Mouse (Mus musculus) heart, embryonic 14.5 days (tissue): ENCODE results near the gene Shh. TPM values are rescaled to one million over a fixed set of nuclear protein-coding genes. Genes with fewer than 3 reads are reported as not detected.

Experiments
- ATAC-seq: fragments of 200-750 bp; cut with Nextera tagmentation; 2 replicates; pipeline ENCODE4 v1.8.0; 2017; ENCODE audit warnings: low read depth, moderate TSS enrichment; ENCODE audit not compliant: insufficient number of reproducible peaks, insufficient read depth, low FRiP score
- H3K27ac ChIP-seq, 2 experiments: fragments of 200-500 bp in 1 of 2; fragments of 300-500 bp in 1 of 2; sonication (generic) in 1 of 2; replicated peaks in 1 of 2; 2 replicates each; pipeline ENCODE4 v1.5.1; 2012 to 2014; ENCODE audit warnings: low read depth in 2 of 2, low read length in 2 of 2, control low read depth in 1 of 2, mild to moderate bottlenecking in 1 of 2, mixed read lengths in 1 of 2; ENCODE audit not compliant: control insufficient read depth in 1 of 2, insufficient read depth in 1 of 2
- H3K27me3 ChIP-seq: fragments of 300-500 bp; sonication (generic); 2 replicates; pipeline ENCODE4 v1.6.1; 2014; ENCODE audit warnings: mild to moderate bottlenecking, low read length, control low read depth; ENCODE audit not compliant: control insufficient read depth, insufficient read depth
- H3K36me3 ChIP-seq: fragments of 300-500 bp; sonication (generic); 2 replicates; pipeline ENCODE4 v1.6.1; 2014; ENCODE audit warnings: mild to moderate bottlenecking, control low read depth, low read length, mixed read lengths; ENCODE audit not compliant: control insufficient read depth, insufficient read depth
- H3K4me1 ChIP-seq, 2 experiments: fragments of 200-500 bp in 1 of 2; fragments of 300-500 bp in 1 of 2; sonication (generic) in 1 of 2; 2 replicates each; pipeline ENCODE4 v1.6.1; 2012 to 2014; ENCODE audit warnings: low read length in 2 of 2, control low read depth in 1 of 2, mixed read lengths in 1 of 2; ENCODE audit not compliant: control insufficient read depth in 2 of 2, insufficient read depth in 2 of 2
- H3K4me2 ChIP-seq: fragments of 300-500 bp; sonication (generic); 2 replicates; pipeline ENCODE4 v1.6.1; 2014; ENCODE audit warnings: mild to moderate bottlenecking, low read length
- H3K4me3 ChIP-seq, 2 experiments: fragments of 200-500 bp in 1 of 2; fragments of 300-500 bp in 1 of 2; sonication (generic) in 1 of 2; 2 replicates each; pipeline ENCODE4 v1.5.1; 2012 to 2014; ENCODE audit warnings: low read length in 2 of 2, mild to moderate bottlenecking in 2 of 2, control low read depth in 1 of 2, low read depth in 1 of 2, moderate library complexity in 1 of 2; ENCODE audit not compliant: control insufficient read depth in 1 of 2, insufficient read depth in 1 of 2
- H3K9ac ChIP-seq: fragments of 300-500 bp; sonication (generic); 2 replicates; pipeline ENCODE4 v1.6.1; 2014; ENCODE audit warnings: mild to moderate bottlenecking, low read length
- H3K9me3 ChIP-seq: fragments of 300-500 bp; sonication (generic); 2 replicates; pipeline ENCODE4 v1.6.1; 2016; ENCODE audit warnings: low read length, control low read depth; ENCODE audit not compliant: control insufficient read depth
- WGBS: fragments of 180-500 bp; shearing (Covaris S2); extraction: QIAGEN DNeasy Blood & Tissue Kit; methylation state at CpG from one replicate; pipeline ENCODE4 v1.1.7; 2014; 5-methylcytosine and 5-hydroxymethylcytosine counted together
- polyA plus RNA-seq: library from polyadenylated mRNA; unstranded; fragments of >200 nt; fragmentation: Nextera tagmentation; extraction: Ambion mirVana; gene quantifications from 2 replicates; pipeline ENCODE4 v1.2.1, GENCODE M21; 2014

The Shh gene
- polyA plus RNA-seq, 1 experiment from 2014 or later, result not detected

DNA sequence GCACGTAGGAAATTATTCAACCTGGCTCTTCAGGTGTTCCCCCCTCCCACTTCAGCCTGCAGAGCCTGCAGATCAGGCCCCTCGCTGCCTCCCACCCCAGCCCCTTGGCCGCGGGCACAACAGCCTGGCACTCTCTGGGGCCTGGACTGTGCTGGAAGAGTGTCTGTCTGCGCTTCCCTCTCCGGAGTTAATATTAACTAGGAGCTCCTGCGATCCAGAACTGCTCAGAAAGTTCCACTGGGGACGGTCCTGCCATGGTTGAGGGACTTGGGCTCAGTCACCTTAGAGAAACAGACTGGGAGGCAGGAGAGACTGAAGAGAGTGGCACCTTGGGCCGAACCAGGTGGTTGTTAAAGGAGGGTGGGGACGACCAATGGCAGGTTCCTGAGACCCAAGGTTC is 3.4 kb downstream of the Shh start:
- H3K27ac ChIP-seq, result no peak overlapping the region
- H3K27me3 ChIP-seq, result peaks cover 100% of the 10 kb centered on the region
- H3K9me3 ChIP-seq, result no peaks in the 10 kb centered on the region
- H3K4me3 ChIP-seq, result no peak overlapping the region
- 6% methylated on average over 10 of the region's 10 CpGs for WGBS
- ATAC-seq, result no peak
- no peak overlapping the region for H3K9ac ChIP-seq
- H3K4me1 ChIP-seq, result peaks cover 2 to 29% of the 10 kb centered on the region in 2 experiments; a peak in 3 of 4 replicates
- H3K4me2 ChIP-seq, result no peak overlapping the region
- no peaks in the 10 kb centered on the region for H3K36me3 ChIP-seq

- Histone ChIP-seq H3K4me3 (no peak overlapping the region), H3K4me2 (peak overlapping the region; percentile 16; the same call in 1 of the 2 replicates)
These were observed 4.1 kb downstream of the Shh start for GRCm38 (mm10) chr5:28462741-28463590.

DNA sequence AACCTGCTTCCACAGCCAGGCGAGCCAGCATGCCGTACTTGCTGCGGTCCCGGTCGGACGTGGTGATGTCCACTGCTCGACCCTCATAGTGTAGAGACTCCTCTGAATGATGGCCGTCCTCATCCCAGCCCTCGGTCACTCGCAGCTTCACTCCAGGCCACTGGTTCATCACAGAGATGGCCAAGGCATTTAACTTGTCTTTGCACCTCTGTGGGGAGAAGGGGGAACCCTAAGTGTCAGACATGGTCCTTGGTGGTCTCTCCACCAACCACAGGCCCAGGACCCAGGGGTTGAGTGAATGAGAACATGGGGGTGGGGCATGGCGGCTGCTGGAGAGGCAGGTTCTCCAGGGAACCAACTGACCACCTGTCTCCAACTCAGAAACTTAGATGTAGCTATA is 5.7 kb downstream of the Shh start:
- no peak overlapping the region for H3K4me2 ChIP-seq
- peaks cover 99% of the 10 kb centered on the region for H3K27me3 ChIP-seq
- ATAC-seq, result no peak
- no peak overlapping the region for H3K9ac ChIP-seq
- no peaks in the 10 kb centered on the region for H3K36me3 ChIP-seq
- H3K4me3 ChIP-seq, result no peak overlapping the region
- no peak overlapping the region for H3K27ac ChIP-seq
- no peaks in the 10 kb centered on the region for H3K9me3 ChIP-seq
- WGBS, result 17% methylated on average over 11 of the region's 11 CpGs
- H3K4me1 ChIP-seq, result peaks cover 8 to 39% of the 10 kb centered on the region in 2 experiments; a peak in 3 of 4 replicates

More at GRCm38 (mm10) chr5:28462741-28463590, 4.1 kb downstream of the Shh start:
- Histone ChIP-seq H3K36me3 (no peaks in the 10 kb centered on the region), H3K27me3 (peaks cover 100% of the 10 kb centered on the region), H3K9me3 (no peaks in the 10 kb centered on the region), H3K4me1 (peaks cover 6 to 35% of the 10 kb centered on the region in 2 experiments; a peak in 3 of 4 replicates), H3K9ac (no peak overlapping the region), H3K27ac (no peak overlapping the region)
- no peak for ATAC-seq
- 3% methylated on average over 33 of the region's 33 CpGs for WGBS

DNA sequence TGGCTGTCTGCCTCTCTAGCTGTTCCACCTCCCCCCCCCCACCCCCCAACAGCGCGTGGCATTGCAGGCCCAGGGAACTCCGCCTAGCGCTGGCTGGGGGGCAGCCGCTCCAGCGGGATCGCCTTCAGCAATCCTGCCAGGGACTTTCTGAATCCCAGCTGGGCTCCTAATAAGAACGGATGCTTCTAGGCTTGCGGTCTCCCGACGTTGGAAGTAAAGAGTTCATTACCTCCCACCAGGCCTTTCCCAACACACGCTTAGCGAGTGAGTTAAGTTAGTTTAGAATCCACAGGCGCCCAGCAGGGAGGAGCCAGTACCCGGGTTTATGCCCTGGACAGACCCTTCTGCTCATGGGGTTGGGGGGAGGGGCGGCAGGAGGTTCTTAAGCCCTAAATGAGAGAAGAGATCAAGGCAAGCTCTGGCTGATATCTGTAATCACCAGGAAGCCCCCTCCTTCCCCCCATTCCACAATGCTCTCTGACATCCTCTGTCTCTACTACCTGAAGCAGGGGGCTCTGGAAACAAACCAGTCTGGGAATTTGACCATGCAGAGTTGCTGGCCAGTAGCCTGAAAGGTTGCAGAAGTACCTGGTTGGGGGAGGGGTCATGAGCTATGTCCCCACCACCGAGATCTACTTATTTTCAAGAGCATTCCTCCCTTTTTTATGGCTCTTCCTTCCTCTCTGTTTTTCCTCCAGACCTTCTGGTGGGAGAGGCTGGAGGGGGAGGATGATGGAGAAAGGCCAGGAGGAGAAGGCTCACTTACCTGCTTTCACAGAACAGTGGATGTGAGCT is 6.3 kb downstream of the Shh start:
- H3K36me3 ChIP-seq, result no peaks in the 10 kb centered on the region
- H3K4me2 ChIP-seq, result no peak overlapping the region
- peaks cover 99% of the 10 kb centered on the region for H3K27me3 ChIP-seq
- H3K9ac ChIP-seq, result no peak overlapping the region
- peaks cover 8 to 39% of the 10 kb centered on the region in 2 experiments; a peak in 3 of 4 replicates for H3K4me1 ChIP-seq
- no peaks in the 10 kb centered on the region for H3K9me3 ChIP-seq
- no peak overlapping the region for H3K4me3 ChIP-seq
- ATAC-seq, result no peak
- no peak overlapping the region for H3K27ac ChIP-seq
- WGBS, result 2% methylated on average over 17 of the region's 17 CpGs

DNA sequence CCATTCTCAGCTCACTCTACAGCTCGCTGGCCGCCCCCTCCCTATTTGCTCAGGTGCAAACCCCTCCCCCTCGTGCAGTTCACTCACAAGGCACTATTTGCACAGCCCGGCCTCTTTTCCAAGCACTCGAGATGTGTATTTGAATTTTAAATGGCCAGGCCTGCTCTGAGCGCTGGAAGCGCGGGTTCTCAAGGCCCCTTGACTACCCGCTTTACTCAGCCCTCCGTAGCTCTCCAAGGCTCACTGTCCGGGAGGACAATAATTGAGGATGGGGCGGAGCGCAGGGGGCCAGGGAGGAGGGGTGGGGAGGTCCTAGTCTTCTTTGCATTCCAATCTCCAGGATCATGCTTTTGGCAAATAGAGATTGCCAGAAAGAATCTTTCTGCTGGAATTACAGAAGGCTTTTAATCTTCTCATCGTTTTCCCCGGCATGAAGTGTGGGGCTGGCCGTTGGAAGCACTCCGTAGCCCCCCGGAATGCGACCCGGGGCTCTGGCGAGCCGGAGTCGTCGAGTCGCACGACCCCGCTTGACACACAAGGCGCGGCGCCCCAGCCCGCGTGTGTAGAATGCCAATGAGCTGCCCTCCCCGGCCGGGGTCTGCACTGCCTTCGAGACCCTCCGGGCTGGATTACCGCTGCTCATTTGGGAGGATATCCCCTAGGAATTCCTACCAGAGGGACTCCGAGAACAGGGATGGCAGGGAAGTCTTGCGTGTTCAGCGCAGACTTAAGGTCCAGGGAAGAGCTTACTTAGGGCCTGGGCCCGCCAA is 7.4 kb downstream of the Shh start:
- Histone ChIP-seq H3K4me2 (no peak overlapping the region), H3K27me3 (peaks cover 95% of the 10 kb centered on the region), H3K4me3 (0 out of 4 replicates have a peak overlapping the region, but pooled peaks of 1 of the 2 experiments have one; percentile 38), H3K36me3 (no peaks in the 10 kb centered on the region), H3K9me3 (no peaks in the 10 kb centered on the region), H3K9ac (no peak overlapping the region), H3K27ac (no peak overlapping the region), H3K4me1 (peaks cover 6 to 31% of the 10 kb centered on the region in 2 experiments; a peak in 3 of 4 replicates)
- ATAC-seq, result no peak
- WGBS, result 1% methylated on average over 41 of the region's 41 CpGs

DNA sequence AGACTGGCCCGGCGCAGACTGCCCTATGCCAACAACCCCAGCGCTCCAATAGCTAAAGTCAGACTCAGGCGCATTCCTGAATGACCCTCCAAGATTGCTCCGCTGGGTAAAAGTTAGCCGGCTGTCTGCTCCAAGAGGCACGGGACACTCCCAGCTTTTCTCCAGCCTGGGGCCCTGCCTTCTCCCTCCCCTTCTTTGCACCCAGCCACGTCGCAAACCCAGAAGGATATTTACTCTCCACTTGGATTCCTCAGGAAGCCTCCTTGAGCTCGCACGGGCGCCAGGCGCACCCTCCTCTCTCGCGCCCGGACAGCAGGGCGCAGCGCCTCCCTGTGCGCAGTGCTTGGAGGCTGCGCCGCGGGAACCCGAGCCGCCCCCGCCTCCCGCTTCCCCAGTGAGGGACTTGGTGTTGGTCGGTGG is 8.2 kb downstream of the Shh start:
- Histone ChIP-seq H3K4me1 (peaks cover 6 to 24% of the 10 kb centered on the region in 2 experiments; a peak in 2 of 4 replicates), H3K9ac (no peak overlapping the region), H3K36me3 (no peaks in the 10 kb centered on the region), H3K27ac (no peak overlapping the region), H3K4me3 (peak overlapping the region in 1 of 2 experiments; percentile 38; a peak in 2 of 4 replicates), H3K9me3 (no peaks in the 10 kb centered on the region), H3K27me3 (peaks cover 93% of the 10 kb centered on the region), H3K4me2 (peak overlapping the region; percentile 64)
- WGBS, result 1% methylated on average over 27 of the region's 27 CpGs
- no peak for ATAC-seq
